ENCODE assay signal across 11 mouse cellular contexts in the genomic region with DNA sequence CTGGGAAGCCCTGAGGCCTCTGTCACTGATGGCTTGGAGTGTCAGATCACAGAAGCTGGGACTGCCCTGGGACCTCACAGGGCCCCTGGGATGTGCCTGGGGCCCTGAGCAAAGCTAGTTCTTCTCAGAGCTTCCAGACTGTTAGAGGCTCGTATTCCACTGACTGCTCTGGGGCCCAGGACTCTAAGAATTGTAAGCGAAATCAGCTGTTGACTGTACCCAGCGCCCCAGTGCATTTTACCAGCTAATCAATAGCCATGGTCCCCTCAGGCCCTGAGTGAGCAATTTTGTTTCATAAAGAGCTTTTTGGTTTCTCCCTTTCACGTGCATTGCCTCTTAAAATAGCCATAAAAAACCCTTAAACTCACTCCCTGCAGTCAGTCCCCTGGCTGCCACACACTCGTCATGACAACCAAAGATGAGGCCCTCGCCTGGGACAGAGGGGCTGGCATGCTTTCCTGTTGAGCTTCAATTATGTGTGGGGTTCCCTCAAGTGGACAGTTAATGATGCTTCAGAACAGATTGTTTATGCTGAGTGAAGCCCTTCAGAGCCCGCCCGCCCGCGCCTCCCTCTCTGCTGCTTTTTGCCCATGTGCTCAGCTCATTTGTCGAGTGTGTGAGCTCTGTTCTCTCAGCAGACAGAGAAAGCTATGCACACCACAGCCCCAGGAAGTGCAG. TPM values are rescaled to one million over a fixed set of nuclear protein-coding genes. Genes with fewer than 3 reads are reported as not detected.
A peak's percentile ranks its signal among the peaks of the same experiment; 100 is the strongest.
DNase-seq lines count a peak whose midpoint lies in the region; ATAC-seq lines count a peak whose summit lies in the region.
"Had no signal": no experiment of that assay in that cellular context is flagged by ENCODE, and none has a peak within 500 bp of the region (broad histone marks: within the 10 kb centered on the region; RNA-seq: fewer than 3 reads in every experiment).

No protein-coding gene starts in this region.

- no peak overlapping the region; the same call in 1 of the 2 replicates for H3K9ac ChIP-seq in limb, embryonic 11.5 days (ENCODE audit: low read length)
- H3K9ac ChIP-seq in forebrain, embryonic 12.5 days: no peak overlapping the region; the same call in 1 of the 2 replicates

- no peak for ATAC-seq in limb, embryonic 11.5 days (ENCODE audit: insufficient number of reproducible peaks, low FRiP score, low TSS enrichment, low read depth)
- ATAC-seq in forebrain, embryonic 12.5 days (ENCODE audit: low FRiP score): peak; percentile 78
- no peak for ATAC-seq in erythroblast, adult 5-6 weeks (replicated peaks; ENCODE audit: low FRiP score, poor library complexity, severe bottlenecking)
- ATAC-seq: Patski had no signal

- H3K27ac ChIP-seq in limb, embryonic 11.5 days (replicated peaks; ENCODE audit: low read depth, low read length): 0 out of 2 replicates have a peak overlapping the region, but pooled peaks have one; percentile 12
- H3K27ac ChIP-seq in limb, embryonic 10.5 days: no peak overlapping the region
- H3K27ac ChIP-seq in forebrain, embryonic 12.5 days: peak overlapping the region; percentile 74

- no peak overlapping the region for H3K4me2 ChIP-seq in limb, embryonic 11.5 days (ENCODE audit: low read depth, severe bottlenecking)
- H3K4me2 ChIP-seq in forebrain, embryonic 12.5 days: no peak overlapping the region; the same call in 1 of the 2 replicates

- 61% methylated on average over 11 of the region's 11 CpGs for WGBS in limb, embryonic 11.5 days
- WGBS in limb, embryonic 10.5 days: 71% methylated on average over 11 of the region's 11 CpGs
- 31% methylated on average over 11 of the region's 11 CpGs for WGBS in forebrain, embryonic 12.5 days

- peaks cover 6% of the 10 kb centered on the region for H3K4me1 ChIP-seq in limb, embryonic 11.5 days (ENCODE audit: control insufficient read depth, insufficient read depth, low read length)
- H3K4me1 ChIP-seq in limb, embryonic 10.5 days: peaks cover 12% of the 10 kb centered on the region
- peaks cover 11% of the 10 kb centered on the region for H3K4me1 ChIP-seq in forebrain, embryonic 12.5 days

- H3K27me3 ChIP-seq in limb, embryonic 11.5 days (ENCODE audit: control insufficient read depth, insufficient read depth, low read length): no peaks in the 10 kb centered on the region
- H3K27me3 ChIP-seq in limb, embryonic 10.5 days (ENCODE audit: low read depth, poor library complexity, severe bottlenecking): no peaks in the 10 kb centered on the region
- H3K27me3 ChIP-seq in forebrain, embryonic 12.5 days: no peaks in the 10 kb centered on the region
- H3K27me3 ChIP-seq: Patski had no signal

- 0 out of 2 replicates have a peak, but pooled peaks cover 2% of the 10 kb centered on the region for H3K36me3 ChIP-seq in limb, embryonic 11.5 days (ENCODE audit: control insufficient read depth, insufficient read depth, low read length)
- H3K36me3 ChIP-seq in limb, embryonic 10.5 days: peaks cover 31% of the 10 kb centered on the region
- H3K36me3 ChIP-seq in forebrain, embryonic 12.5 days (replicated peaks): peaks cover 23% of the 10 kb centered on the region

- H3K9me3 ChIP-seq in limb, embryonic 11.5 days (ENCODE audit: control insufficient read depth, low read length): no peaks in the 10 kb centered on the region
- H3K9me3 ChIP-seq in limb, embryonic 10.5 days (replicated peaks): no peaks in the 10 kb centered on the region
- H3K9me3 ChIP-seq in forebrain, embryonic 12.5 days: no peaks in the 10 kb centered on the region

- no peak overlapping the region for H3K4me3 ChIP-seq in limb, embryonic 11.5 days (ENCODE audit: low read depth, low read length)
- H3K4me3 ChIP-seq in limb, embryonic 10.5 days: no peak overlapping the region
- H3K4me3 ChIP-seq in forebrain, embryonic 12.5 days (replicated peaks): no peak overlapping the region

- DNase-seq in limb, embryonic 11.5 days (ENCODE audit: low spot score): no peak
- DNase-seq in limb, embryonic 10.5 days (ENCODE audit: low spot score): no peak
- DNase-seq in layer of hippocampus, postnatal 36 days: peak; percentile 20 to 29
- peak; percentile 87 for DNase-seq in retina, postnatal 1 day
- DNase-seq in B cell, adult 2 months: no peak
- DNase-seq: cerebellum, adult 18-20 months; gastrocnemius, postnatal 36 days had no signal

RNA-seq across cellular contexts. Expression of gene Rnf8, which starts 25.2 kb away (rescaled TPM):
- polyA plus RNA-seq in limb, embryonic 11.5 days (2014; fragmentation: Nextera tagmentation; extraction: Ambion mirVana): 116 TPM in 2 replicates
- polyA plus RNA-seq in limb, embryonic 10.5 days (2016; fragmentation: Nextera tagmentation; extraction: Ambion mirVana): 108 and 127 TPM in 2 replicates
- 113 and 117 TPM in 2 replicates for polyA plus RNA-seq in forebrain, embryonic 12.5 days (2016; fragmentation: Nextera tagmentation; extraction: Ambion mirVana)
- 10 to 100 TPM; 47.4 to 47.9 TPM for total RNA-seq in layer of hippocampus, postnatal 36 days (2021)
- total RNA-seq in erythroblast, adult 5-6 weeks (2015; ENCODE audit: low replicate concordance): 14.4 and 17.1 TPM in 2 replicates
- 6.8 and 37.2 TPM in 2 replicates for total RNA-seq in erythroblast, adult 5-6 weeks (2017; ENCODE audit: low replicate concordance)

RNA-seq across cellular contexts. Expression of gene Gm28043, which starts 25.3 kb away (rescaled TPM):
- 2.9 and 3.1 TPM in 2 replicates for polyA plus RNA-seq in limb, embryonic 11.5 days (2014; fragmentation: Nextera tagmentation; extraction: Ambion mirVana)
- polyA plus RNA-seq in limb, embryonic 10.5 days (2016; fragmentation: Nextera tagmentation; extraction: Ambion mirVana): 2.5 and 2.8 TPM in 2 replicates
- 4.1 and 4.6 TPM in 2 replicates for polyA plus RNA-seq in forebrain, embryonic 12.5 days (2016; fragmentation: Nextera tagmentation; extraction: Ambion mirVana)
- total RNA-seq in layer of hippocampus, postnatal 36 days (2021): 1 to 10 TPM; 3.4 to 5.0 TPM
- total RNA-seq in erythroblast, adult 5-6 weeks (2015; ENCODE audit: low replicate concordance): 1.7 and 2.7 TPM in 2 replicates
- total RNA-seq in erythroblast, adult 5-6 weeks (2017; ENCODE audit: low replicate concordance): 20.6 and 22.0 TPM in 2 replicates

RNA-seq across cellular contexts. Expression of gene Tmem217, which starts 37.2 kb away (rescaled TPM):
- polyA plus RNA-seq in limb, embryonic 11.5 days (2014; fragmentation: Nextera tagmentation; extraction: Ambion mirVana): 0.43 and 0.55 TPM in 2 replicates
- 0.90 and 0.97 TPM in 2 replicates for polyA plus RNA-seq in limb, embryonic 10.5 days (2016; fragmentation: Nextera tagmentation; extraction: Ambion mirVana)
- polyA plus RNA-seq in forebrain, embryonic 12.5 days (2016; fragmentation: Nextera tagmentation; extraction: Ambion mirVana): 1.2 and 1.5 TPM in 2 replicates
- total RNA-seq in layer of hippocampus, postnatal 36 days (2021): not detected
- not detected in 2 replicates for total RNA-seq in erythroblast, adult 5-6 weeks (2015; ENCODE audit: low replicate concordance)
- total RNA-seq in erythroblast, adult 5-6 weeks (2017; ENCODE audit: low replicate concordance): not detected in 2 replicates
- total RNA-seq: gastrocnemius, postnatal 36 days; left cerebral cortex, postnatal 36 days had no signal

RNA-seq across cellular contexts. Expression of gene Tbc1d22b, which starts 39.8 kb away (rescaled TPM):
- polyA plus RNA-seq in limb, embryonic 11.5 days (2014; fragmentation: Nextera tagmentation; extraction: Ambion mirVana): 19.7 and 20.1 TPM in 2 replicates
- 20.9 and 22.4 TPM in 2 replicates for polyA plus RNA-seq in limb, embryonic 10.5 days (2016; fragmentation: Nextera tagmentation; extraction: Ambion mirVana)
- 24.3 and 27.0 TPM in 2 replicates for polyA plus RNA-seq in forebrain, embryonic 12.5 days (2016; fragmentation: Nextera tagmentation; extraction: Ambion mirVana)
- total RNA-seq in layer of hippocampus, postnatal 36 days (2021): 10 to 100 TPM; 42.7 to 45.8 TPM
- 3.7 and 4.4 TPM in 2 replicates for total RNA-seq in erythroblast, adult 5-6 weeks (2015; ENCODE audit: low replicate concordance)
- 0.51 and 1.3 TPM in 2 replicates for total RNA-seq in erythroblast, adult 5-6 weeks (2017; ENCODE audit: low replicate concordance)

RNA-seq across cellular contexts. Expression of gene Gm17657, which starts 39.9 kb away (rescaled TPM):
- polyA plus RNA-seq in limb, embryonic 11.5 days (2014; fragmentation: Nextera tagmentation; extraction: Ambion mirVana): not detected in 2 replicates
- not detected in 2 replicates for polyA plus RNA-seq in limb, embryonic 10.5 days (2016; fragmentation: Nextera tagmentation; extraction: Ambion mirVana)
- polyA plus RNA-seq in forebrain, embryonic 12.5 days (2016; fragmentation: Nextera tagmentation; extraction: Ambion mirVana): not detected in 2 replicates
- total RNA-seq in layer of hippocampus, postnatal 36 days (2021): not detected
- 2.9 TPM in 1 of 2 replicates, not detected in the other for total RNA-seq in erythroblast, adult 5-6 weeks (2015; ENCODE audit: low replicate concordance)
- not detected in 2 replicates for total RNA-seq in erythroblast, adult 5-6 weeks (2017; ENCODE audit: low replicate concordance)
- total RNA-seq: gastrocnemius, postnatal 36 days; left cerebral cortex, postnatal 36 days had no signal
- polyA plus RNA-seq: Patski had no signal

Comparison
In these comparisons a context has a peak if more than half of its experiments do, and no peak if none do; other contexts are left out.
1. DNase-seq: peak in layer of hippocampus, postnatal 36 days (2 of 2) and retina, postnatal 1 day (single experiment); none in limb, embryonic 11.5 days (single experiment), limb, embryonic 10.5 days (single experiment) and B cell, adult 2 months (0 of 2).